Mouse (Mus musculus) kidney, embryonic 16.5 days (tissue): ENCODE data around the gene Tstd1. TPM values are rescaled to one million over a fixed set of nuclear protein-coding genes. Genes with fewer than 3 reads are reported as not detected.

Experiments
- ATAC-seq: fragments of 200-750 bp; cut with Nextera tagmentation; 2 replicates; pipeline ENCODE4 v1.8.0; 2017; ENCODE audit warnings: moderate TSS enrichment; ENCODE audit not compliant: low FRiP score, low TSS enrichment
- H3K27ac ChIP-seq: fragments of 300-500 bp; sonication (generic); 2 replicates; pipeline ENCODE4 v1.5.1; 2014; ENCODE audit warnings: low read length
- H3K27me3 ChIP-seq: fragments of 300-500 bp; sonication (generic); 2 replicates; pipeline ENCODE4 v1.6.1; 2014; ENCODE audit warnings: low read length, control low read depth, mixed read lengths; ENCODE audit not compliant: insufficient read depth
- H3K36me3 ChIP-seq: fragments of 300-500 bp; sonication (generic); 2 replicates; pipeline ENCODE4 v1.6.1; 2014; ENCODE audit warnings: low read length, control low read depth, mixed read lengths; ENCODE audit not compliant: insufficient read depth
- H3K4me1 ChIP-seq: fragments of 300-500 bp; sonication (generic); 2 replicates; pipeline ENCODE4 v1.6.1; 2014; ENCODE audit warnings: low read length, control low read depth, mixed read lengths; ENCODE audit not compliant: insufficient read depth
- H3K4me2 ChIP-seq: fragments of 300-500 bp; sonication (generic); replicated peaks from 2 replicates; pipeline ENCODE4 v1.6.1; 2014; ENCODE audit warnings: low read depth, low read length
- H3K4me3 ChIP-seq: fragments of 300-500 bp; sonication (generic); 2 replicates; pipeline ENCODE4 v1.5.1; 2014; ENCODE audit warnings: mild to moderate bottlenecking, low read length
- H3K9ac ChIP-seq: fragments of 300-500 bp; sonication (generic); replicated peaks from 2 replicates; pipeline ENCODE4 v1.6.1; 2014; ENCODE audit warnings: low read length
- H3K9me3 ChIP-seq: fragments of 300-500 bp; sonication (generic); 2 replicates; pipeline ENCODE4 v1.6.1; 2016; ENCODE audit warnings: low read length, control low read depth
- WGBS: fragments of 180-500 bp; shearing (Covaris S2); extraction: QIAGEN DNeasy Blood & Tissue Kit; methylation state at CpG from one replicate; pipeline ENCODE4 v1.1.7; 2014; 5-methylcytosine and 5-hydroxymethylcytosine counted together
- polyA plus RNA-seq: library from polyadenylated mRNA; unstranded; fragments of >200 nt; fragmentation: Nextera tagmentation; extraction: Ambion mirVana; gene quantifications from 2 replicates; pipeline ENCODE4 v1.2.1, GENCODE M21; 2015

The Tstd1 gene
- polyA plus RNA-seq, 1 experiment from 2014 or later, result 7.0 TPM

GRCm38 (mm10) chr1:171465749-171466412 is 47.2 kb downstream of the Tstd1 start:
- no peak for ATAC-seq

GRCm38 (mm10) chr1:171466565-171466964 is 47.9 kb downstream of the Tstd1 start:
- WGBS, result 84% methylated on average over 4 of the region's 4 CpGs
- Histone ChIP-seq H3K27ac (no peak overlapping the region), H3K4me2 (no peak overlapping the region), H3K9me3 (no peaks in the 10 kb centered on the region), H3K9ac (no peak overlapping the region), H3K4me1 (no peaks in the 10 kb centered on the region), H3K27me3 (no peaks in the 10 kb centered on the region), H3K36me3 (peaks cover 30% of the 10 kb centered on the region), H3K4me3 (no peak overlapping the region)
- ATAC-seq, result no peak

More at GRCm38 (mm10) chr1:171465749-171466412, 47.2 kb downstream of the Tstd1 start:
- Histone ChIP-seq H3K4me3 (no peak overlapping the region), H3K36me3 (peaks cover 37% of the 10 kb centered on the region), H3K4me1 (no peaks in the 10 kb centered on the region), H3K9ac (no peak overlapping the region), H3K27ac (no peak overlapping the region), H3K4me2 (no peak overlapping the region), H3K9me3 (no peaks in the 10 kb centered on the region), H3K27me3 (no peaks in the 10 kb centered on the region)
- WGBS, result 89% methylated on average over 5 of the region's 5 CpGs

- Histone ChIP-seq H3K27ac (no peak overlapping the region), H3K4me2 (no peak overlapping the region), H3K27me3 (no peaks in the 10 kb centered on the region), H3K4me3 (no peak overlapping the region), H3K36me3 (peaks cover 4% of the 10 kb centered on the region; the same call in 1 of the 2 replicates), H3K9me3 (no peaks in the 10 kb centered on the region), H3K9ac (no peak overlapping the region), H3K4me1 (no peaks in the 10 kb centered on the region)
- ATAC-seq, result no peak
- WGBS, result 85% methylated on average over 3 of the region's 3 CpGs
Observed at GRCm38 (mm10) chr1:171469678-171470077, 51.0 kb downstream of the Tstd1 start.

Other genes starting within 250 kb of the Tstd1 start
- gene Pcp4l1, start 222.6 kb upstream of the Tstd1 start, polyA plus RNA-seq, result 3.7 and 5.1 TPM in 2 replicates
- 0.67 and 0.89 TPM in 2 replicates for gene Nr1i3, start 204.9 kb upstream of the Tstd1 start, polyA plus RNA-seq
- 40.6 and 44.1 TPM in 2 replicates for gene Tomm40l, start 196.4 kb upstream of the Tstd1 start, polyA plus RNA-seq
- gene Apoa2, start 193.8 kb upstream of the Tstd1 start, polyA plus RNA-seq, result 22.4 and 32.2 TPM in 2 replicates
- gene Fcer1g, start 184.5 kb upstream of the Tstd1 start, polyA plus RNA-seq, result 35.0 and 37.2 TPM in 2 replicates
- 13.4 and 15.2 TPM in 2 replicates for gene Adamts4, start 168.5 kb upstream of the Tstd1 start, polyA plus RNA-seq
- 311 and 368 TPM in 2 replicates for gene Ndufs2, start 167.5 kb upstream of the Tstd1 start, polyA plus RNA-seq
- 92.2 and 99.1 TPM in 2 replicates for gene B4galt3, start 148.5 kb upstream of the Tstd1 start, polyA plus RNA-seq
- gene Ppox, start 137.7 kb upstream of the Tstd1 start, polyA plus RNA-seq, result 69.2 and 77.2 TPM in 2 replicates
- gene Usp21, start 130.9 kb upstream of the Tstd1 start, polyA plus RNA-seq, result 101 and 103 TPM in 2 replicates
- gene Ufc1, start 123.8 kb upstream of the Tstd1 start, polyA plus RNA-seq, result 102 and 111 TPM in 2 replicates
- gene Dedd, start 89.7 kb upstream of the Tstd1 start, polyA plus RNA-seq, result 57.0 and 59.5 TPM in 2 replicates
- 60.6 and 63.3 TPM in 2 replicates for gene Nit1, start 73.2 kb upstream of the Tstd1 start, polyA plus RNA-seq
- gene Pfdn2, start 73.2 kb upstream of the Tstd1 start, polyA plus RNA-seq, result 99.2 and 103 TPM in 2 replicates
- gene Klhdc9, start 58.1 kb upstream of the Tstd1 start, polyA plus RNA-seq, result 4.2 and 4.3 TPM in 2 replicates
- 4.7 and 4.8 TPM in 2 replicates for gene Nectin4, start 48.8 kb upstream of the Tstd1 start, polyA plus RNA-seq
- gene Arhgap30, start 29.9 kb upstream of the Tstd1 start, polyA plus RNA-seq, result 1.1 and 1.6 TPM in 2 replicates
- gene Usf1, start 7.6 kb upstream of the Tstd1 start, polyA plus RNA-seq, result 84.8 and 90.9 TPM in 2 replicates
- gene F11r, start 18.7 kb downstream of the Tstd1 start, polyA plus RNA-seq, result 156 and 167 TPM in 2 replicates
- 13.0 and 13.4 TPM in 2 replicates for gene Alyref2, start 84.6 kb downstream of the Tstd1 start, polyA plus RNA-seq
- not detected in 2 replicates for gene Itln1, start 116.4 kb downstream of the Tstd1 start, polyA plus RNA-seq
- 0.07 and 0.08 TPM in 2 replicates for gene Cd244a, start 140.3 kb downstream of the Tstd1 start, polyA plus RNA-seq
- gene Ly9, start 188.5 kb downstream of the Tstd1 start, polyA plus RNA-seq, result 0.35 and 0.44 TPM in 2 replicates
- not detected in 2 replicates for gene Slamf7, start 234.2 kb downstream of the Tstd1 start, polyA plus RNA-seq